ENCODE assay signal across 10 mouse cellular contexts in the genomic region with DNA sequence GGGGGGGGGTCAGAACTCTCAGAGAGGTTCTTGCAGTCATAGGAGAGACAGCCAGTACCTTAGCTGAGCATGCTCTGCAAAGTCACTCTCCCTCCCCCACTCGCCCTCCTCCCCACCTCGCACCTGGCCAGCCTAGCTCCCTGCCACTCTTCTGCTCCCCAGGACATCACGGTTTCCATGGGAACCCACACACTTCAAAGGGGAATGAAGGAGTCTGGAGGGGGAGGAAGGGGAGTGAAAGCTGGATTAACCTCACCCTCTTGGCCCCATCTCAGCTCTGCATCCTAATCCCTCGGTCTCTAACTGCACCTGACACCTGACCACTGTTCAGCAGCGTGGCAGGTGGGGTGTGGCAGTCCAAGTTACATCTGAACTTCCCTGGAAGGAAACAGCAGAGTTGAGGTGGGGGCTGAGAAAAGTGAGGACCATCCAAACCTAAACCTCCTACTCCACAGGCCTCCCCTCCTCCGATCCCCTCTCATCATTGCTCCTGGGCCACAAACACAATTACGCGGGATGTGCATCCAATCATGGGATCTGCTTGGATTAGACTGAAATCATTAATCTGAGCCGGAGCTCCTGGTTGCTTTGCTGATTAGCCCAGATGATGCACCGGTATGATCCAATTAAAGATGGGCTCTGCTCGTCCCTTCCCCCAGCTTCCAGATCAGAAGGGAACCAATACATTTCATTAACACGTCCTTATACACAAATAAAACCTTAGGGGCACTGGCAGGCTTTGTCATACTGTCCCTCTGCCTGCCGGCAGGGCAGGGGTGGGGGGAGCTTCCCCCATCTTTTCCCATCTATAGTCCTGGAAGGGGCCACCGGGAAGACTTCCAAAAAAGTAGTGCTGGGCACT.
DNase-seq lines count a peak whose midpoint lies in the region; ATAC-seq and TF ChIP-seq lines count a peak whose summit lies in the region.
"Had no signal": no experiment of that assay in that cellular context is flagged by ENCODE, and none has a peak within 500 bp of the region (broad histone marks: within the 10 kb centered on the region; RNA-seq: fewer than 3 reads in every experiment).

No protein-coding gene starts in this region.

- H3K4me2 ChIP-seq in lung, embryonic 14.5 days: no peak overlapping the region
- no peak overlapping the region for H3K4me2 ChIP-seq in embryonic facial prominence, embryonic 11.5 days (ENCODE audit: low read depth, low read length)
- H3K4me2 ChIP-seq in hindbrain, embryonic 13.5 days: peak overlapping the region; percentile 3; the same call in 1 of the 2 replicates
- H3K4me2 ChIP-seq in neural tube, embryonic 15.5 days: no peak overlapping the region

- 25% methylated on average over 14 of the region's 14 CpGs for WGBS in lung, embryonic 14.5 days
- 47% methylated on average over 14 of the region's 14 CpGs for WGBS in lung, adult 2 months
- WGBS in embryonic facial prominence, embryonic 11.5 days: 27% methylated on average over 14 of the region's 14 CpGs
- WGBS in hindbrain, embryonic 13.5 days: 16% methylated on average over 14 of the region's 14 CpGs
- 19% methylated on average over 14 of the region's 14 CpGs for WGBS in neural tube, embryonic 15.5 days

- no peaks in the 10 kb centered on the region for H3K27me3 ChIP-seq in lung, embryonic 14.5 days (ENCODE audit: insufficient read depth, low read length)
- no peaks in the 10 kb centered on the region for H3K27me3 ChIP-seq in embryonic facial prominence, embryonic 11.5 days (ENCODE audit: control insufficient read depth, insufficient read depth, low read length)
- H3K27me3 ChIP-seq in hindbrain, embryonic 13.5 days: no peaks in the 10 kb centered on the region
- no peaks in the 10 kb centered on the region for H3K27me3 ChIP-seq in neural tube, embryonic 15.5 days (replicated peaks)

- no peak for TF ChIP-seq CTCF in lung, embryonic 14.5 days (IDR thresholded peaks at IDR 0.05; ENCODE audit: low read depth)
- TF ChIP-seq CTCF in lung, adult 2 months (IDR thresholded peaks at IDR 0.05; ENCODE audit: insufficient read depth, low read length): no peak

- peak; percentile 54; the same call in 1 of the 2 replicates for ATAC-seq in lung, embryonic 14.5 days (ENCODE audit: insufficient read depth)
- peak; percentile 68 for ATAC-seq in embryonic facial prominence, embryonic 11.5 days (replicated peaks; ENCODE audit: insufficient number of reproducible peaks, low FRiP score, low TSS enrichment, low read depth)
- peak; percentile 75 for ATAC-seq in hindbrain, embryonic 13.5 days (ENCODE audit: low FRiP score)
- ATAC-seq in neural tube, embryonic 15.5 days (ENCODE audit: low FRiP score): peak; percentile 43

- no peak overlapping the region for H3K4me3 ChIP-seq in lung, embryonic 14.5 days (ENCODE audit: low read depth, low read length)
- no peak overlapping the region for H3K4me3 ChIP-seq in lung, adult 2 months (replicated peaks; ENCODE audit: extremely low read depth, low read depth, low read length)
- no peak overlapping the region for H3K4me3 ChIP-seq in embryonic facial prominence, embryonic 11.5 days (ENCODE audit: low read depth, low read length)
- H3K4me3 ChIP-seq in hindbrain, embryonic 13.5 days: no peak overlapping the region
- H3K4me3 ChIP-seq in neural tube, embryonic 15.5 days (replicated peaks): no peak overlapping the region

- peak; percentile 42 for DNase-seq in lung, embryonic 14.5 days
- no peak for DNase-seq in lung, adult 2 months
- DNase-seq in embryonic facial prominence, embryonic 11.5 days (ENCODE audit: low spot score): peak; percentile 57
- no peak for DNase-seq in yolk sac, embryonic 10.5 days (ENCODE audit: low spot score)
- DNase-seq in liver: no peak
- no peak for DNase-seq in layer of hippocampus, postnatal 14 days (ENCODE audit: low spot score in 2 of 2)
- DNase-seq: lung, postnatal 36 days; right cerebral cortex, postnatal 25 days had no signal

- 0 out of 2 replicates have a peak, but pooled peaks cover 3% of the 10 kb centered on the region for H3K4me1 ChIP-seq in lung, embryonic 14.5 days (ENCODE audit: insufficient read depth)
- peaks cover 4% of the 10 kb centered on the region; the same call in 1 of the 2 replicates for H3K4me1 ChIP-seq in lung, adult 2 months (ENCODE audit: control insufficient read depth, insufficient read depth, low read length)
- no peaks in the 10 kb centered on the region for H3K4me1 ChIP-seq in embryonic facial prominence, embryonic 11.5 days (ENCODE audit: control insufficient read depth, insufficient read depth, low read length)
- H3K4me1 ChIP-seq in hindbrain, embryonic 13.5 days (replicated peaks): peaks cover 27% of the 10 kb centered on the region
- peaks cover 18% of the 10 kb centered on the region for H3K4me1 ChIP-seq in neural tube, embryonic 15.5 days

- no peak overlapping the region for H3K27ac ChIP-seq in lung, embryonic 14.5 days (ENCODE audit: low read depth)
- H3K27ac ChIP-seq in embryonic facial prominence, embryonic 11.5 days (replicated peaks; ENCODE audit: low read depth, low read length): no peak overlapping the region
- H3K27ac ChIP-seq in hindbrain, embryonic 13.5 days: peak overlapping the region; percentile 77
- H3K27ac ChIP-seq in neural tube, embryonic 15.5 days (replicated peaks): 0 out of 2 replicates have a peak overlapping the region, but pooled peaks have one; percentile 19

- TF ChIP-seq POLR2A in lung, adult 2 months (IDR thresholded peaks at IDR 0.05; ENCODE audit: borderline replicate concordance, extremely low read depth, low read depth, low read length): no peak

- no peak overlapping the region for H3K9ac ChIP-seq in lung, embryonic 14.5 days
- no peak overlapping the region for H3K9ac ChIP-seq in embryonic facial prominence, embryonic 11.5 days (replicated peaks; ENCODE audit: low read length)
- H3K9ac ChIP-seq in hindbrain, embryonic 13.5 days: no peak overlapping the region
- no peak overlapping the region for H3K9ac ChIP-seq in neural tube, embryonic 15.5 days (replicated peaks)

- no peaks in the 10 kb centered on the region for H3K36me3 ChIP-seq in lung, embryonic 14.5 days (ENCODE audit: insufficient read depth)
- H3K36me3 ChIP-seq in embryonic facial prominence, embryonic 11.5 days (replicated peaks; ENCODE audit: control insufficient read depth, insufficient read depth, low read depth, low read length): no peaks in the 10 kb centered on the region
- H3K36me3 ChIP-seq in hindbrain, embryonic 13.5 days: peaks cover 7% of the 10 kb centered on the region; the same call in 1 of the 2 replicates
- 0 out of 2 replicates have a peak, but pooled peaks cover 12% of the 10 kb centered on the region for H3K36me3 ChIP-seq in neural tube, embryonic 15.5 days

- no peaks in the 10 kb centered on the region for H3K9me3 ChIP-seq in lung, embryonic 14.5 days (ENCODE audit: low read depth, low read length)
- no peaks in the 10 kb centered on the region for H3K9me3 ChIP-seq in embryonic facial prominence, embryonic 11.5 days (replicated peaks; ENCODE audit: control insufficient read depth, low read length)
- H3K9me3 ChIP-seq in hindbrain, embryonic 13.5 days: no peaks in the 10 kb centered on the region
- no peaks in the 10 kb centered on the region for H3K9me3 ChIP-seq in neural tube, embryonic 15.5 days (replicated peaks)

Comparison
In these comparisons a context has a peak if more than half of its experiments do, and no peak if none do; other contexts are left out.
1. DNase-seq: peak in lung, embryonic 14.5 days (single experiment) and embryonic facial prominence, embryonic 11.5 days (single experiment); none in lung, adult 2 months (single experiment), yolk sac, embryonic 10.5 days (single experiment), liver (single experiment) and layer of hippocampus, postnatal 14 days (0 of 2).
2. H3K27ac ChIP-seq: peak in hindbrain, embryonic 13.5 days (single experiment) and neural tube, embryonic 15.5 days (single experiment); none in lung, embryonic 14.5 days (single experiment) and embryonic facial prominence, embryonic 11.5 days (single experiment).
3. Peak in every context shown above with its lines, with median percentiles within 50 percentile points of each other: ATAC-seq.